Mouse (Mus musculus): ENCODE results near the gene Il10ra. TPM values are rescaled to one million over a fixed set of nuclear protein-coding genes. Genes with fewer than 3 reads are reported as not detected.

Gene Il10ra
- polyA plus RNA-seq, 1 experiment from 2014 or later: 0.55 TPM

DNA sequence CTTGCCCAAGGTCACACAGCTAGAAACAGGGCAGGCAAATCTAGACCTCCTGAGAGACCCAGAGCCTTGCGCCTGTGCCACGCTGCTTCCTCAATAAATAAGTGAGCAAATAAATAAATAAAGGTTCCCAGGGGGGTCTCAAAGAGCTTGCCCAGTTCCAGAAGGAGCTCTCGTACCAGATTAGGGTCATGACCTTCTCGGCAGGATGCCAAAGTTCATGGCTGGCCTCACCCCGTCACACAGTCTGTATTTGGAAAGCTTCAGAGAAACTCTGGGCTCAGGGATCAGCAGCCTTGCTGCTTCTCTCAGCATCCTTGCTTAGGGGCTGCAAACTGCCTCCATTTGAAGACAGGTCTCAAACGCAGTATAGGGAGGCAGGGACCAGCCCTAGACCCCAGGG is 14.9 kb downstream of the Il10ra start:
- Histone ChIP-seq H3K4me3 (no peak overlapping the region), H3K27ac (replicated peaks) (no peak overlapping the region), H3K9me3 (no peaks in the 10 kb centered on the region), H3K4me1 (peaks cover 6% of the 10 kb centered on the region; the same call in 1 of the 2 replicates), H3K27me3 (replicated peaks; ENCODE audit: low read depth, poor library complexity, severe bottlenecking) (no peaks in the 10 kb centered on the region), H3K36me3 (replicated peaks) (no peaks in the 10 kb centered on the region)
- no peak for DNase-seq (ENCODE audit: low spot score)
- WGBS: 41% methylated on average over 6 of the region's 6 CpGs

DNA sequence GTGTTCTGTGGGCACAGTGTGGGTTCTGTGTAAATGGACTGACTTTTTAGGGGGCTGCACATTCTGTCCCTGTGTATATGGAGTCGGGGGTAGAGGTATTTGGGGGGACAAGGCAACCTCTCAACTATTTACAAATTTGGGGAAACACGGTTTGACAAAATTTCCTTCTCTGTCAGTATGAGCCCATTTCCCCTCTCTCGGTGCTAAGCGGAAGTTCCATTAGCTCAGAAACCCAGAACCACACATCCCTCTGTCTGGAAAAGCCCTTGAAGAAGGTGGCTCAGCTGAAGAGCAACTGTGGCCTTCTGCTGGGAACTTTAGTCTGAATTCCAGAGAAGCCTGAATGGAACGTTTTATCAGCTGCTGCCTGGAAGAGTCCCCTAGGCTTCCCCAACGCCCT is 16.6 kb downstream of the Il10ra start:
- Histone ChIP-seq H3K9me3 (no peaks in the 10 kb centered on the region), H3K4me3 (no peak overlapping the region), H3K4me1 (peaks cover 6% of the 10 kb centered on the region; the same call in 1 of the 2 replicates), H3K27ac (replicated peaks) (no peak overlapping the region), H3K36me3 (replicated peaks) (no peaks in the 10 kb centered on the region), H3K27me3 (replicated peaks; ENCODE audit: low read depth, poor library complexity, severe bottlenecking) (no peaks in the 10 kb centered on the region)
- WGBS: 82% methylated on average over 6 of the region's 6 CpGs
- no peak for DNase-seq (ENCODE audit: low spot score)

DNA sequence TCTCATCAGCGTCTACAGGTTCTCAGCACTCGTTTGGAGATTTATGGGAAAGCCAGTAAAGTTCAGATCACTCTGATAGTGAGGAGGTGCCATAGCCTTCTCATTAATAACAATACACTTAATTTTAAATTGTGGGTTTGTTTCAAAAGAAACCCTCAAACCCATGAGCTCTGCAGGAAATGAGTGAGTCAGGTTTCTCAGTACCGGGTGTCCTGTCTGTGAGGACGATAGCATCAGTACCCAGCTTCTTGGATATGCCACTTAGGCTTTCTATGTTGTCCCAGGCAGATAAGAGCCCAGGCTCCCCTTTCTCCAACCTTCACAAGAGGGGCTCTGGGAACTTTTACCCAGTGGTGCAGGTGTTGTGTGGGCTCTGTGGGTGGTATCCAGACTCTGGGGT is 17.0 kb downstream of the Il10ra start:
- WGBS: 90% methylated on average over 4 of the region's 4 CpGs
- no peak overlapping the region for H3K27ac ChIP-seq (replicated peaks)
- DNase-seq (ENCODE audit: low spot score): no peak
- no peaks in the 10 kb centered on the region for H3K9me3 ChIP-seq
- no peaks in the 10 kb centered on the region for H3K36me3 ChIP-seq (replicated peaks)
- H3K4me3 ChIP-seq: no peak overlapping the region
- H3K27me3 ChIP-seq (replicated peaks; ENCODE audit: low read depth, poor library complexity, severe bottlenecking): no peaks in the 10 kb centered on the region
- H3K4me1 ChIP-seq: peaks cover 6% of the 10 kb centered on the region; the same call in 1 of the 2 replicates

GRCm38 (mm10) chr9:45251281-45251680 is 17.7 kb downstream of the Il10ra start:
- H3K36me3 ChIP-seq (replicated peaks): no peaks in the 10 kb centered on the region
- DNase-seq (ENCODE audit: low spot score): no peak
- H3K4me1 ChIP-seq: peaks cover 6% of the 10 kb centered on the region; the same call in 1 of the 2 replicates
- WGBS: 75% methylated on average over 3 of the region's 3 CpGs
- no peak overlapping the region for H3K4me3 ChIP-seq
- no peak overlapping the region for H3K27ac ChIP-seq (replicated peaks)
- H3K9me3 ChIP-seq: no peaks in the 10 kb centered on the region
- no peaks in the 10 kb centered on the region for H3K27me3 ChIP-seq (replicated peaks; ENCODE audit: low read depth, poor library complexity, severe bottlenecking)

GRCm38 (mm10) chr9:45250306-45250705 is 18.6 kb downstream of the Il10ra start:
- WGBS: 85% methylated on average over 7 of the region's 7 CpGs
- H3K36me3 ChIP-seq (replicated peaks): no peaks in the 10 kb centered on the region

DNA sequence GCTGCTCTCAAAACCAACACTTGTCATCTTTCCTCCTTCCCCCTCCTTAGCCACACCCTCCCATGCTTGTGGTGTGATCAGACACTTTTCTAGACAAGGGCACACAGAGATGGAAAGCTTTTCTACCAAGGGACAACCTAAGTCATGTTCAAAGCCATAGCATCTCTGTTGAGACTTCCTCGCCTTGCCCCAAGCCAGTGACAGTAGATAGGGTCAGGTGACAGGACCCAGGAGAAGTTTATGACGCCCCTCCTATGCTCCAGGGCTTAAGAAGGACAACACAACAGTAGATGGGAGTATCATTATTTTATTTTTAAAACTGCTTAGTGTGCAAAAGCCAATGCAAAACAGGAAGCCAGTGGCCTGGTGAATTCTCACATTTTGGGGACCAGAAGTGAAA is 21.4 kb downstream of the Il10ra start:
- no peak overlapping the region for H3K27ac ChIP-seq (replicated peaks)
- WGBS: 74% methylated on average over 2 of the region's 2 CpGs
- no peaks in the 10 kb centered on the region for H3K9me3 ChIP-seq
- H3K4me3 ChIP-seq: no peak overlapping the region
- H3K27me3 ChIP-seq (replicated peaks; ENCODE audit: low read depth, poor library complexity, severe bottlenecking): no peaks in the 10 kb centered on the region
- DNase-seq (ENCODE audit: low spot score): no peak
- H3K36me3 ChIP-seq (replicated peaks): no peaks in the 10 kb centered on the region
- no peaks in the 10 kb centered on the region for H3K4me1 ChIP-seq

More at GRCm38 (mm10) chr9:45250306-45250705, 18.6 kb downstream of the Il10ra start:
- H3K4me3 ChIP-seq: no peak overlapping the region
- H3K27me3 ChIP-seq (replicated peaks; ENCODE audit: low read depth, poor library complexity, severe bottlenecking): no peaks in the 10 kb centered on the region
- DNase-seq (ENCODE audit: low spot score): no peak
- no peak overlapping the region for H3K27ac ChIP-seq (replicated peaks)
- no peaks in the 10 kb centered on the region for H3K9me3 ChIP-seq
- H3K4me1 ChIP-seq: peaks cover 6% of the 10 kb centered on the region; the same call in 1 of the 2 replicates

GRCm38 (mm10) chr9:45246060-45246459 is 22.9 kb downstream of the Il10ra start:
- Histone ChIP-seq H3K4me3 (no peak overlapping the region), H3K27ac (replicated peaks) (no peak overlapping the region), H3K9me3 (no peaks in the 10 kb centered on the region), H3K4me1 (no peaks in the 10 kb centered on the region), H3K27me3 (replicated peaks; ENCODE audit: low read depth, poor library complexity, severe bottlenecking) (no peaks in the 10 kb centered on the region), H3K36me3 (replicated peaks) (no peaks in the 10 kb centered on the region)
- DNase-seq (ENCODE audit: low spot score): no peak
- whole genome bisulfite sequencing: 85% methylated on average over 6 of the region's 6 CpGs

DNA sequence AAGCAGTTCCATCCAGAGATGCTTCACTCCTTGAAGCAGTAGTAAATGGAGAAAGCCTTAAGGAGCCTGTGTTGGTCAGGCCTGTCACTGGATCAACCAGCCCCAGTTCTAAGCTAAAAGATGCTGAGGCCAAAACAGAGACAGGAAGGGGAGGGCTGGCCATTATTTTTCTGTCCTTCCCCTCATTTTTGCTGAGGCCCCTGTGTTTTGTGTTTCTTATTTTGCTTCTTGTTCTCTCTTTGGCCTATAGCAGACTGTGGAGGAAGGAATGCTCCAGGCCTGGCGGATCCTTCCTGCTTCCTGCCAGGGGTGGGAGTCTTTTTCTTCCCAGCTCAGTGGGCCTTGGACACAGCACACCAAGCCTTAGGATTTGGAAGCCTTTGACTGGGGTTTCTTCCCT is 23.5 kb downstream of the Il10ra start:
- WGBS: 72% methylated on average over 1 of the region's 1 CpGs

DNA sequence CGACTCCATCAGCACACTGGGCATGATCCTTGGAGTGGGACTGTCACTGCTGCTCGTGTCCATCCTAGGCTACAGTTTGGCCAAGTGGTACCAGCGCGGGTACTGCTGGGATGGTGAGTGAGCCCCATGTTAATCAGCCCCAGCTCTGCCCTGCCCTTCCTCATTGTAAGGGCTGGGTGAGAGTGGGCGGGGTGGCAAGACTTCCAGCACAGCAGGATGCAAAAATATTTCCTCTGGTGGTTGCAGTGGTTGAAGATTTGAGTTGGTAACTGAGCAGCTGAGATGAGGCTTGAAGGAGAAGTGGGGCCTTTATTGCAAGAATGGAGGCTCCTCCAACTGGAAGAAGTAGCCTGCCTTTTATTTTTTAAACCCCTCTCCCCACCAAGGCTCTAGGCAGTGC is 27.6 kb downstream of the Il10ra start:
- Histone ChIP-seq H3K9me3 (no peaks in the 10 kb centered on the region), H3K27me3 (replicated peaks; ENCODE audit: low read depth, poor library complexity, severe bottlenecking) (no peaks in the 10 kb centered on the region), H3K27ac (replicated peaks) (no peak overlapping the region), H3K4me3 (no peak overlapping the region), H3K4me1 (no peaks in the 10 kb centered on the region), H3K36me3 (replicated peaks) (no peaks in the 10 kb centered on the region)
- 83% methylated on average over 5 of the region's 5 CpGs for WGBS
- no peak for DNase-seq (ENCODE audit: low spot score)

More for the DNA sequence above, 23.5 kb downstream of the Il10ra start:
- no peaks in the 10 kb centered on the region for H3K4me1 ChIP-seq
- H3K4me3 ChIP-seq: no peak overlapping the region
- no peaks in the 10 kb centered on the region for H3K9me3 ChIP-seq
- no peak for DNase-seq (ENCODE audit: low spot score)
- no peaks in the 10 kb centered on the region for H3K27me3 ChIP-seq (replicated peaks; ENCODE audit: low read depth, poor library complexity, severe bottlenecking)
- H3K36me3 ChIP-seq (replicated peaks): no peaks in the 10 kb centered on the region
- no peak overlapping the region for H3K27ac ChIP-seq (replicated peaks)

- 61% methylated on average over 7 of the region's 7 CpGs for WGBS
- H3K27me3 ChIP-seq (replicated peaks; ENCODE audit: low read depth, poor library complexity, severe bottlenecking): no peaks in the 10 kb centered on the region
- H3K36me3 ChIP-seq (replicated peaks): no peaks in the 10 kb centered on the region
- no peaks in the 10 kb centered on the region for H3K4me1 ChIP-seq
- no peak overlapping the region for H3K27ac ChIP-seq (replicated peaks)
- DNase-seq (ENCODE audit: low spot score): no peak
- no peaks in the 10 kb centered on the region for H3K9me3 ChIP-seq
- no peak overlapping the region for H3K4me3 ChIP-seq
Observed at GRCm38 (mm10) chr9:45236744-45237143, 32.2 kb downstream of the Il10ra start.

- Histone ChIP-seq H3K36me3 (replicated peaks) (no peaks in the 10 kb centered on the region), H3K4me3 (no peak overlapping the region), H3K4me1 (no peaks in the 10 kb centered on the region), H3K9me3 (no peaks in the 10 kb centered on the region), H3K27ac (replicated peaks) (no peak overlapping the region), H3K27me3 (replicated peaks; ENCODE audit: low read depth, poor library complexity, severe bottlenecking) (no peaks in the 10 kb centered on the region)
- 79% methylated on average over 6 of the region's 6 CpGs for WGBS
- no peak for DNase-seq (ENCODE audit: low spot score)
Observed at GRCm38 (mm10) chr9:45235668-45236227, 33.2 kb downstream of the Il10ra start.

DNA sequence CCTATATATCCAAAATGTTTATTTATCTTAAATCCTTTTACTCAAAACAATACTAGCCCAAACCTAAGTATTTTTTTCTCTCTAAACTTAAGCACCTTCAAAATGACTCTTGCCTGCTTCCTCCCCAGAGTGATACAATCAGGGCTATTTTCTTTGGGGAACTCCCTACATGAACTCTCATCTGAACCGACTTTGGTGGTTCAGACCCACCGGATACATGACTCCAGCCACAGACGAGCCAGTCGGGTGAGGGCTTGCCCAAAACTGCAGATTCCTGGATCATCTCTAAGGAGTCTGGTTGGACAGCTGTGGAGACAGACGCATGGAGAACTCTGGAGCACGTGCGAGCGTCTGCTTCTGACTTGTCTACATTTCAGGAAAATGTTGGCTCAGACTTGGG is 39.6 kb downstream of the Il10ra start:
- Histone ChIP-seq H3K27ac (replicated peaks) (no peak overlapping the region), H3K4me3 (no peak overlapping the region), H3K36me3 (replicated peaks) (no peaks in the 10 kb centered on the region), H3K4me1 (no peaks in the 10 kb centered on the region), H3K9me3 (no peaks in the 10 kb centered on the region), H3K27me3 (replicated peaks; ENCODE audit: low read depth, poor library complexity, severe bottlenecking) (no peaks in the 10 kb centered on the region)
- WGBS: 85% methylated on average over 8 of the region's 8 CpGs
- no peak for DNase-seq (ENCODE audit: low spot score)

- Histone ChIP-seq H3K4me1 (no peaks in the 10 kb centered on the region), H3K9me3 (no peaks in the 10 kb centered on the region), H3K36me3 (replicated peaks) (no peaks in the 10 kb centered on the region), H3K27ac (replicated peaks) (no peak overlapping the region), H3K4me3 (no peak overlapping the region), H3K27me3 (replicated peaks; ENCODE audit: low read depth, poor library complexity, severe bottlenecking) (no peaks in the 10 kb centered on the region)
- 18% methylated on average over 6 of the region's 6 CpGs for WGBS
- peak; percentile 87 for DNase-seq (ENCODE audit: low spot score)
Observed at GRCm38 (mm10) chr9:45221567-45221966, 47.4 kb downstream of the Il10ra start.
